Mouse (Mus musculus): ENCODE results near the gene Polr2l. TPM values are rescaled to one million over a fixed set of nuclear protein-coding genes. Genes with fewer than 3 reads are reported as not detected.

Gene Polr2l
- polyA plus RNA-seq, 2 experiments, result 24.6 to 52.4 TPM

DNA sequence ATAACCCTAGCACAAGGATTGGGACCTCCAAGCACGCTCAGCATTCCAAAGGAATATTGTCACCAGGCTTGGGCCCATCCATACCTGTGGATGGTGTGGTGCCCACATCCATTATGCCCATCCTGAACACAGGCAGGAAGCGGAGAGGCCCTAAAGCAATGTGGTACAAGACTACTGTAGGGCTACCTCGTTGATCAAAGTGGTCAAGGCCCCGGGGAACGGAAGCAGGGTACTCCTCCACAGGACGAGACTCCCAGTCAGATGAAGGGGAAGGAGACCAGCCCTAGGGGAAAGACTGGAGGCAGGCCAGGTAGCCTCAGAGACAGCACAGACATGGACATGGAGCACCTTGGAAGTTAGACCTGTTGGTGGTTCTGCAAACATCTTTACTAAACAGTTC, 2.2 kb downstream of the Polr2l start:
- TF ChIP-seq CTCF (IDR thresholded peaks at IDR 0.05; ENCODE audit: low read depth) (no peak), EP300 (IDR thresholded peaks at IDR 0.05; ENCODE audit: low read depth) (no peak)
- H3K9me3 ChIP-seq (ENCODE audit: control insufficient read depth, low read length), result no peaks in the 10 kb centered on the region
- DNase-seq (ENCODE audit: low read depth in 3 of 3, low spot score in 3 of 3) (no peak), ATAC-seq (ENCODE audit: insufficient read depth) (no peak)
- no peaks in the 10 kb centered on the region for H3K27me3 ChIP-seq (ENCODE audit: control insufficient read depth, insufficient read depth, low read length)
- peaks cover 9% of the 10 kb centered on the region for H3K36me3 ChIP-seq (replicated peaks; ENCODE audit: control insufficient read depth, insufficient read depth, low read depth)
- H3K4me2 ChIP-seq (ENCODE audit: low read depth), result no peak overlapping the region
- no peak overlapping the region for H3K9ac ChIP-seq (replicated peaks)
- H3K4me1 ChIP-seq (replicated peaks; ENCODE audit: control insufficient read depth in 2 of 2, insufficient read depth in 2 of 2, low read length in 1 of 2), result peaks cover 35 to 46% of the 10 kb centered on the region in 2 experiments
- H3K4me3 ChIP-seq (ENCODE audit: insufficient read depth in 1 of 2, low read depth in 2 of 2, low read length in 2 of 2), result no peak overlapping the region
- 77% methylated on average over 6 of the region's 6 CpGs for WGBS (ENCODE audit: insufficient replicate concordance)
- H3K27ac ChIP-seq, result no peak overlapping the region

DNA sequence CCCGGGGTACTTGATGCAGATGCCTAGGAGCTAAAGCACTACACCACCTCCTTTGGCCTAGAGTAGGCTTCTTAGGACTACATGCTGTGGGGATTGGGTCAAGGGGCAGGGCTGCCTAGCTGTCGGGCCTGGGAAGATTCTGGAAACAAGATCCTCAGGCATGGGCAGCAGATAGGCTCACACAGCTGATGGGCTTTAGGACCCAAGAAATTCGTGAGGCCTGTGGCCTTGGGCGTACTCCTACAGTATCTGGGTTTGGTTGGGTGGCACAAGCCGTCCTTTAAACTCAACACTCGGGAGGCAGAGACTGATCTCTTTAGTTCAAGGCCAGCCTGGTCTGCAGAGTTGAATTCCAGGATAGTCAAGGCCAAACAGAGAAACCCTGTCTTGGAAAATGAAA, 2.7 kb downstream of the Polr2l start:
- TF ChIP-seq EP300 (IDR thresholded peaks at IDR 0.05; ENCODE audit: low read depth) (no peak), CTCF (IDR thresholded peaks at IDR 0.05; ENCODE audit: low read depth) (no peak)
- H3K4me1 ChIP-seq (replicated peaks; ENCODE audit: control insufficient read depth in 2 of 2, insufficient read depth in 2 of 2, low read length in 1 of 2), result peaks cover 31 to 42% of the 10 kb centered on the region in 2 experiments
- DNase-seq (ENCODE audit: low read depth in 3 of 3, low spot score in 3 of 3), result no peak
- ATAC-seq (ENCODE audit: insufficient read depth), result no peak
- no peak overlapping the region for H3K4me3 ChIP-seq (ENCODE audit: insufficient read depth in 1 of 2, low read depth in 2 of 2, low read length in 2 of 2)
- H3K27me3 ChIP-seq (ENCODE audit: control insufficient read depth, insufficient read depth, low read length), result no peaks in the 10 kb centered on the region
- H3K4me2 ChIP-seq (ENCODE audit: low read depth), result no peak overlapping the region
- peaks cover 9% of the 10 kb centered on the region for H3K36me3 ChIP-seq (replicated peaks; ENCODE audit: control insufficient read depth, insufficient read depth, low read depth)
- no peak overlapping the region for H3K27ac ChIP-seq
- H3K9ac ChIP-seq (replicated peaks), result no peak overlapping the region
- 59% methylated on average over 6 of the region's 6 CpGs for WGBS (ENCODE audit: insufficient replicate concordance)
- no peaks in the 10 kb centered on the region for H3K9me3 ChIP-seq (ENCODE audit: control insufficient read depth, low read length)

DNA sequence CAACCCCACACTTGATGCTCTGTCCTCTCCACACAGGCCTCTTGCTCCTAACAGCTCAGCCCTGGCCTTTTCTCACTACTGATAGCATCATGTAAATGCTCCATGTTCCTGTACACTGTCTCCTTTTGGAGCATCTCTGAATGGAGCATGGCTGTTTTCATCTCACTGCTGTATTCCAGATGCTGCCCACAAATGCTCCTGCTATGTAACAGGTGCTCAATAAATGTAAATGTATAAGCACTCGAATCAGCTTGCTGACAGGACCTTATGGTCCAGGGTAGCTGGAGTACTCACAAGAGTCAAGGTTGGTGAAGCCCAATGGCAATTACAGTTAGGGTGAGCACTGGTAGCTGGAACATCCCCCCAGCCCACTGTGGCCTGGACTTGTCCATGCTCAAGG, 3.7 kb downstream of the Polr2l start:
- H3K27ac ChIP-seq, result no peak overlapping the region
- 85% methylated on average over 1 of the region's 1 CpGs for WGBS (ENCODE audit: insufficient replicate concordance)
- no peak overlapping the region for H3K9ac ChIP-seq (replicated peaks)
- H3K27me3 ChIP-seq (ENCODE audit: control insufficient read depth, insufficient read depth, low read length), result peaks cover 3% of the 10 kb centered on the region; the same call in 1 of the 2 replicates
- TF ChIP-seq EP300 (IDR thresholded peaks at IDR 0.05; ENCODE audit: low read depth) (no peak), CTCF (IDR thresholded peaks at IDR 0.05; ENCODE audit: low read depth) (no peak)
- peaks cover 9% of the 10 kb centered on the region for H3K36me3 ChIP-seq (replicated peaks; ENCODE audit: control insufficient read depth, insufficient read depth, low read depth)
- no peak overlapping the region for H3K4me3 ChIP-seq (ENCODE audit: insufficient read depth in 1 of 2, low read depth in 2 of 2, low read length in 2 of 2)
- H3K4me1 ChIP-seq (replicated peaks; ENCODE audit: control insufficient read depth in 2 of 2, insufficient read depth in 2 of 2, low read length in 1 of 2), result peaks cover 32 to 40% of the 10 kb centered on the region in 2 experiments
- no peak overlapping the region for H3K4me2 ChIP-seq (ENCODE audit: low read depth)
- H3K9me3 ChIP-seq (ENCODE audit: control insufficient read depth, low read length), result no peaks in the 10 kb centered on the region
- ATAC-seq (ENCODE audit: insufficient read depth) (no peak), DNase-seq (ENCODE audit: low read depth in 3 of 3, low spot score in 3 of 3) (no peak)

DNA sequence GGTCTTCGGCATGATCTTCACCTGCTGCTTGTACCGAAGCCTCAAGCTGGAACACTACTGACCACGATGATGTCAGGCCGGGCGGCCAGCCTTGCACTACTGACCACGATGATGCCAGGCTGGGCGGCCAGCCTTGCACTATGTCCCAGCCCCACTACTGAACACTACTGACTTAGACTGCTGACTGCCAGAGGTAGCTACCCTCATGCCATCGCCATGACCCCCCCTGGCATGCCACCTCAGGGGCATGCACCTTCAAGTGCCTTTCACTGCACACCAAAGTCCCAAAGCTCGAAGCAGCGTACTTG, 4.3 kb downstream of the Polr2l start:
- TF ChIP-seq EP300 (IDR thresholded peaks at IDR 0.05; ENCODE audit: low read depth), result no peak
- no peak for TF ChIP-seq CTCF (IDR thresholded peaks at IDR 0.05; ENCODE audit: low read depth)
- Histone ChIP-seq H3K27me3 (ENCODE audit: control insufficient read depth, insufficient read depth, low read length) (peaks cover 8% of the 10 kb centered on the region), H3K9me3 (ENCODE audit: control insufficient read depth, low read length) (no peaks in the 10 kb centered on the region), H3K27ac (no peak overlapping the region), H3K4me3 (ENCODE audit: insufficient read depth in 1 of 2, low read depth in 2 of 2, low read length in 2 of 2) (no peak overlapping the region), H3K36me3 (replicated peaks; ENCODE audit: control insufficient read depth, insufficient read depth, low read depth) (peaks cover 9% of the 10 kb centered on the region), H3K9ac (replicated peaks) (no peak overlapping the region), H3K4me2 (ENCODE audit: low read depth) (no peak overlapping the region), H3K4me1 (replicated peaks; ENCODE audit: control insufficient read depth in 2 of 2, insufficient read depth in 2 of 2, low read length in 1 of 2) (peaks cover 26 to 34% of the 10 kb centered on the region in 2 experiments)
- ATAC-seq (ENCODE audit: insufficient read depth) (no peak), DNase-seq (ENCODE audit: low read depth in 3 of 3, low spot score in 3 of 3) (no peak)
- whole genome bisulfite sequencing (ENCODE audit: insufficient replicate concordance), result 87% methylated on average over 10 of the region's 10 CpGs

DNA sequence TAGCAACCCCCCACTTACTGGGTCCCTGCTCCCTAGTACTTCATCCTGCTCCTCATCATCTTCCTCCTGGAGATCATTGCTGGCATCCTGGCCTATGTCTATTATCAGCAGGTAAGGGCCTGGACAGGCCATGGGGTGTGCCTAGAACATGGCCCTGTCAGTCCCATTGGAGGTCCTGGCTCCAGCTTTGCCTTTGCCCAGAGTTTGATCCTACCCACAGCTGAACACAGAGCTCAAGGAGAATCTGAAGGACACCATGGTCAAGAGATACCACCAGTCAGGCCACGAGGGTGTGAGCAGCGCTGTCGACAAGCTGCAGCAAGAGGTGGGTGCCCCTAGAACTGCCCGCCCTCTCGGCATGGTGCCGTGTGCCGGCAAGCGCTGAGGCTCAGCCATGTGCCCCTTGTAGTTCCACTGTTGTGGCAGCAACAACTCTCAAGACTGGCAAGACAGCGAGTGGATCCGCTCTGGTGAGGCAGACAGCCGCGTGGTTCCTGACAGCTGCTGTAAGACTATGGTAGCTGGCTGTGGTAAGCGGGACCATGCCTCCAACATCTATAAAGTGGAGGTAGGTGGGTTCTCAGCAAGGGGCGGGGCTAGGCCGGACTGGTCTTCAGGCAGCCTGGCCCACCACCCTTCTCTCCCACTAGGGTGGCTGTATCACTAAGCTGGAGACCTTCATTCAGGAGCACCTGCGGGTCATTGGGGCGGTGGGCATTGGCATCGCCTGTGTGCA, 4.9 kb downstream of the Polr2l start:
- Histone ChIP-seq H3K9ac (replicated peaks) (no peak overlapping the region), H3K4me2 (ENCODE audit: low read depth) (no peak overlapping the region), H3K36me3 (replicated peaks; ENCODE audit: control insufficient read depth, insufficient read depth, low read depth) (peaks cover 9% of the 10 kb centered on the region), H3K27ac (no peak overlapping the region), H3K4me3 (ENCODE audit: insufficient read depth in 1 of 2, low read depth in 2 of 2, low read length in 2 of 2) (no peak overlapping the region), H3K9me3 (ENCODE audit: control insufficient read depth, low read length) (no peaks in the 10 kb centered on the region), H3K4me1 (replicated peaks; ENCODE audit: control insufficient read depth in 2 of 2, insufficient read depth in 2 of 2, low read length in 1 of 2) (peaks cover 25 to 34% of the 10 kb centered on the region in 2 experiments), H3K27me3 (ENCODE audit: control insufficient read depth, insufficient read depth, low read length) (peaks cover 13% of the 10 kb centered on the region)
- DNase-seq (ENCODE audit: low read depth in 3 of 3, low spot score in 3 of 3) (no peak), ATAC-seq (ENCODE audit: insufficient read depth) (no peak)
- TF ChIP-seq EP300 (IDR thresholded peaks at IDR 0.05; ENCODE audit: low read depth), result no peak
- no peak for TF ChIP-seq CTCF (IDR thresholded peaks at IDR 0.05; ENCODE audit: low read depth)
- WGBS (ENCODE audit: insufficient replicate concordance), result 85% methylated on average over 18 of the region's 18 CpGs

Measured in liver, embryonic 14.5 days (tissue).